Mouse (Mus musculus): ENCODE results near the gene Ank3.
A peak's percentile ranks its signal among the peaks of the same experiment; 100 is the strongest.
"Not testable (repeated sequence)": the region's sequence is repeated elsewhere in the genome, so short reads cannot be mapped to it uniquely, and the experiment has no call there.

Gene Ank3

GRCm38 (mm10) chr10:69910726-69911125, 512.2 kb downstream of the Ank3 start:
- DNase-seq = not testable (repeated sequence)

DNA sequence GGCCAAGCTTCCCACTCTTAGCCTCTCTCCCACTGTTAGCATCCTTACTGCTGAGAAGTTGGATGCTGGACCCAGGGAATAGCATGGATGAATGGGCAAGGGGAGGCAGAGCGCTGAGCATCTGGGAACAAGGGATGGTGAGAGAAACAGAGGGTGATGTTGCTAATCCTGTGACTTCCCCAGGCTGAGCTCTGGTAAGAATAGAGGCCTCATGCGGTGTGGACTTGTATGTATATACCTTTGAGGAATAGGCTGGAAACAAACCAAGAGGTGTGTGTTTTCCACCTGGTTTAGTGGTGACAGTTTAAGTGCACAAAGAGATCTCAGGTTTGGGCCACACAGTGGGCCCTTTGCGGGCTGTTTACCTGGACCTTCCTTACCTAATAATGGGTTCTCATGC, 517.0 kb downstream of the Ank3 start:
- no peak for DNase-seq

DNA sequence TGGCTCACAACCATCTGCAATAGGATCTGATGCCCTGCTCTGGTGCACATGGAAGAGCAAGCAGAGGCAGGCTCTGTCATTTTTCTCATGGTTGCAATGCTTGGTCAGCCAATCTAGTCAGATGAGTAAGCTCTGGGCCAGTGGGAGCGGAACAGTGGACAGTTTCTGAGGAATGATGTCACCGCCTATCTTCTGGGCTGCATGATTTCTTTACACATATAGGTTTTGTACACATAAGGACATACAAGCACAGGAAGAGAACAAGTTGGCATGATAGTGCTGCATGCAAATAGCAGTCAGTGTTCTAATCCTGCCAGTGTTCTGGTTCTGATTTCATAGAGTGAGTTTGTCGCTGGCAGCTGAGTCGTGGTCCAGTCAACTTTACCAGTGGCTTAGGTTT, 517.6 kb downstream of the Ank3 start:
- no peak for DNase-seq

GRCm38 (mm10) chr10:69916689-69917435, 518.3 kb downstream of the Ank3 start:
- peak; percentile 94 for DNase-seq

GRCm38 (mm10) chr10:69917711-69918110, 519.1 kb downstream of the Ank3 start:
- DNase-seq = no peak

DNA sequence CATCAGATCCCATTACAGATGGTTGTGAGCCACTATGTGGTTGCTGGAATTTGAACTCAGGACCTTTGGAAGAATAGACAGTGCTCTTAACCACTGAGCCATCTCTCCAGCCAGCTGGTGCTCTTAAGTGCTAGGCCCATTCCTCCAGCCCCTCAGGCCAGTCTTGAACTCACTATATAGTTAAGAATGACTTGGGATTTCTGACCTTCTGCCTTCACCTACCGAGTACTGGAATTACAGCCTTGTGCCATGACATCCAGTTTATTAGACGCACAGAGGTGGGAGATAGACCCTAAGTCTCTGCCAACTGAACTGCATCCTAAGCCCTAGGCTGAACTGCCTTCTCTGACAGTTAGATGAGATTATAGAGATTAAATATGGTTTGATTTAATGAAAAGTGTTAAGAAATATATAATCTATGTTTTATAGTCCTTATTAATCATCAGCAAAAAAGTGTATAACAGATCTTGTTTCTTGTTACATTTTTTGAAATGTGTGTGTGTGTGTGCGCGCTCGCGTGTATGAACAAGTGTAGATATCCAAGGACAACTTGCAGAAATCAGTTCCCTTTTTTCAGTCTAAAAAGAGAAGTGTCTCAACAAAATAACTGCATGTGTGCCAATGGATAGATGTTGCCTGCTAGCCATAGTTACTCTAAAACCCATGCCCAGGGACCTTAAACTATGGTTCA, 520.0 kb downstream of the Ank3 start:
- DNase-seq = no peak

- DNase-seq = no peak
These were observed 520.5 kb downstream of the Ank3 start for GRCm38 (mm10) chr10:69919152-69919492.

- no peak for DNase-seq
These were observed 521.2 kb downstream of the Ank3 start for GRCm38 (mm10) chr10:69919746-69920145.

DNA sequence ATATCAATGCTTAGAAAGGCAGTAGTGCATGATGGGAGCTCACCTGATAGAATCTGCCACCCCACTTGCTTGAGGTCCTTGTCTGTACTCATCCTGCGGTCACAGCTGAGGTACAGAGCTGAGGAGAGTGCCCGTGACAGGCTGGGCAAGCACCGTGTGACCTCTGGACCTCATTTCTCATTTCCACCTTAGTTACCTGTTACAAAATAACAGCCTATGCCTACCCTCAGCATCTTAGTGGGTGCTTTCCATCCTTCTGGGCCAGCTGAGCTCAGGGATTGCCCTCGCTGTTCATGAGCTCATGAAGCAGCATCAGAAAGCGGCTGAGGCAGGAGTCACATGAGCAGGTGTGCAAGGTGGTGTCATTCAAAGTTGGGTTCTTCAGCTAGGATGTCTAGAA, 523.5 kb downstream of the Ank3 start:
- DNase-seq = peak; percentile 69

GRCm38 (mm10) chr10:69923801-69924200, 525.2 kb downstream of the Ank3 start:
- DNase-seq = peak; percentile 92

- DNase-seq = peak; percentile 78
These were observed 525.7 kb downstream of the Ank3 start for GRCm38 (mm10) chr10:69924321-69924720.

DNA sequence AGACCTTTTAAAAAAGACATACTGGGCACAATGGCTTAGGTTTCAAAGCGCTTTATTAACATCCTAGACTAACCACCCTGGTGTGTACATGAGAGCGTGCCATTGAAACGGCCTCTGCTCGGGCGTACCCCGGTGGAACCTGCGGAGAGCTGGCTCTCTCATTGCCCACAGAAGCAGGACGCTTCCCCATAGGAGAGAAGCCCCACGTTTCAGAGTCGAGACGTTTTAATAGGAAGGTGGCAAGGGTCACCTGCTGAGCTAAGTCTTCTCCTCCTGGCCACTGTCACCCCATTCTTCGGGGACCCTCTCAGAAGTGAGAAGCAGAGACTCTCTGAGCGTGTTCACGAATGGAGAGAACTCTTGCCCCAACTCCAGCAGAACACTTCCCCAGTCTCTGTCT, 526.3 kb downstream of the Ank3 start:
- DNase-seq = no peak

GRCm38 (mm10) chr10:69925285-69926157, 526.9 kb downstream of the Ank3 start:
- peak; percentile 89 for DNase-seq

DNA sequence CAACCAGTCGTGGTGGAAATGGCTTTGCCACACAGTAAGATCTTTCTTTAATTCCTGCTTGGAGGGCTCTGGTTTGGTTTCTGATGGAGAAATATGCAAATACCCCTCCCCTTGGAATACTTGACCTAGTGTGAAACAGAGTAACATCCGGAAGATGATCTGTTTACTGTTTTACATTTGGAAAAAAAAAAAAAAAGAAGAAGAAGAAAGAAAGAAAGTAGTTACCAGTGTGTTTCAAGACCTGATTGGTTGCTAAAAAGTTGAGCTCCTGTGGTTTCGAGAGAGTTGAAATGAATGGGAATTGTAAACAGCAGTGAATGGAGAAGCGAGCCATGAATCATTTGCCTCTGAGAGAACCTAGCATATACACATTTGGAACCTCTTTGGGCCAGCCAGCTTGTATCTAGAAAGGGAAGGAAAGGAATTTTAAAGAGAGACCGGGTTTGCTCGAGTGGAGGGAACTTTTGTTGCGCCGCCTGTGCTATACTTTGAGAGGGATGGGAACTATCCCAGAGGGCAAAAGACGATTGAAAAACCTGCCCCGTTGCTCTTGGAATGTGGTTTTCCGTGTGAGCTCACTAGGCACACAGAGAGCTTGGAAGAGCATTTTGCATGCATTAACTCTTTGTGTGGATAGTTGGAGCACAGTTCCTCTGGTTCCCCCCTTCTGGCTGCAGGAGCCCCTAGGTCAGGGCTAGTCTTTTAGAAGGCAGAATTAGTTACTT, 527.7 kb downstream of the Ank3 start:
- no peak for DNase-seq

DNA sequence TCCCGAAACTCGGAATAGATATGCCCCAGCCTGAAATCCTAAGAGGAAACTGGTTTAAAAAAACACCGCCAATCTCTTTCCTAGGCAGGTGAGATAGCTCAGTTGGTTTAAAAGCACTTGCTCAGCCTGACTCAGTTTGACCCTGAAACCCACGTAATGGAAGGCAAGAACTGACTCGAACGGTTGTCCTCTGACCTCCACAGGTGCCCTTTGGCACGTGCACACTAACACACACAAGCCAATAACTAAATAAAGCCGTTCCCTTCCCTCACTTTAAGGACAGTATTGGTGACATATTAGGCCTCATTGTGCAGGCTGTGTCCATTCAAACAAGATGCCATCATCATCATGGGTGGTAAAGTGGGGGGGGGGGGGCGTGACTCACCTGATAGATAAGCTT, 528.4 kb downstream of the Ank3 start:
- DNase-seq = no peak

- peak; percentile 92 for DNase-seq
These were observed 529.8 kb downstream of the Ank3 start for GRCm38 (mm10) chr10:69928358-69928757.

DNA sequence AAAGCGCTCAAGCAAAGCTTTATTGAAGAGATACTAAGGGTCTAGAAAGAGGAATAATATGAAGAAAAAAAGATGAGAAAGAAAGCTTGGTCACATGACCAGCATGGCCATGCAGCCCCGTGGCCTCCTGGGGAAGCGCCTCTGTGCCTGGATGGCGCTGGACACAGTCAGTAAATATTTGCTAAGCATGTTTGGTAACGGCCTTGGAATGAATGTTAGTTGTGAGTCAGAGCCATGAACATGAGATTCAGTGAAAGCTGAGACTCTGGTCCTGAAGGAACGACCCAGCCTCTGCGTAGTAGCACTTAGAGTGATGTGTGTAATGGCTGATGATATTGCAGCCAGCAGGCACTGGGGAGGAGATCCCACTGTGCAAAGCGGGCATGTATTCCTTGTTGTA, 531.9 kb downstream of the Ank3 start:
- no peak for DNase-seq

DNA sequence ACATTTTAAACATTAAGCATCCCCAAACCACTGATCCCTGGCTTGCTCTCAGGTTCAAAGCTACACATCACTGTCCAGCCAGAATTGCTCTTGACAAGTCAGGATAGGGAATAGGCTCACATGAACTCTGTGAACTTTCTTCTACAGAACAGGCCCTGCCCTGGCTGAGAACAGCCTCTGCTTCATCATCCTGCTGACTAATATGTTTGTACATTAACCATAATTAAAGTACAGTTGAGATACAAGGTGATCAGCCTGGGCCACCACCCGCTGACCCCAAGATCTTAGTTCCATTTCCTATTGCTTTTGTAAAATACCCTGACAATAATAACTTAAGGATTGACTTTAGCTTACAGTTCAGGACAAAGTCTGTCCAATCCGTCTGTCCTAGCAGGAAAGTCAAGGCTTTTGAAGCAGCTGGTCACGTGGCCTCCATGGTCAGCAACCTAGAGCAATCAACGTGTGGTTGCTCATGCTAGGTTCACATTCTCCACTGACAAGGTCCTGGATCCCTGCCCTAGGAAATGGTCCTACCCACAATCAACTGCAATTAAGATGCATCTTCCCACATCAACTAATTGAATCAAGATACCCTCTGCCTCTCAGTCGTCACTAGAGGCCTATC, 538.0 kb downstream of the Ank3 start:
- DNase-seq = peak; percentile 85

- DNase-seq = no peak
These were observed 538.8 kb downstream of the Ank3 start for GRCm38 (mm10) chr10:69937291-69937921.

GRCm38 (mm10) chr10:69939144-69939543, 540.6 kb downstream of the Ank3 start:
- DNase-seq = no peak

GRCm38 (mm10) chr10:69939966-69940365, 541.4 kb downstream of the Ank3 start:
- DNase-seq = no peak

DNA sequence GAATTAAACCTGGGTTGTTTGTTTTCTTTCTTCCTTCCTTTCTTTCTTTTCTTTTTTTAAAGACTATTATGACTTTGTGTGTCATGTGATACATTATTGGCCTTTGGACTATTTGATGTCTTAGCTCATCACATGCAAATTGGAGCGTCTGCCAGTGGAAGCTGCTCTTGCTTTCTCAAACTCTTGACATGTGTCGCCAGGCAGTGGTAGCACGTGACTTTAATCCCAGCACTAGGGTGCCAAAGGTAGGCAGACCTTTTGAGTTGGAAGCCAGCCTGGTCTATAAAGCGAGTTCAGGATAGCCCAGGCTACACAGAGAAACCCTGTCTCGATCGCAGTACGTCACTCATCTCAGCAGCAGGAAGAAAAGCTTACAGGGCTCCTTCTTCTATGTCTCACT, 542.4 kb downstream of the Ank3 start:
- DNase-seq = peak; percentile 77
